Mouse (Mus musculus): ENCODE results near the gene Bbx. TPM values are rescaled to one million over a fixed set of nuclear protein-coding genes. Genes with fewer than 3 reads are reported as not detected.

The Bbx gene
- total RNA-seq, 2 experiments from 2014 or later = 23.8 to 25.4 TPM

DNA sequence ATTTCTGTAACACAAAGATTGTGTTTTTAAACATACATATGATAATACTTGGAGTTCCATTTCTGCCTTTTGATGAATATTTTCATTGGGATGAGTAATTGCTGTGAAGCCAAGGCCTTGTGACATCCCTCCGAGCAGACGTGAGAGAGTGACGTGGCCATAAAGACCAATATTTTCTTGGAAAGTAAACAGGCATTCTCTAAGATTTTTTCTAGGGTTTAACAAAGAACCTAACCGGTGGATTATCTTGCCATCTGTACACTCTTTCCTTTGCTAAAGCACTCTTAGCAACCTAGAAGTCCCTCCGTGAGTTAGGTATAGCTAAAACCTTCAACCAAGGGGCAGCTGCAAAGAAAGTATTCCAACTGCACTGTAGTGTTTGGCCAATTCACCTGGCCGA is 32.4 kb downstream of the Bbx start:
- no peak for DNase-seq (ENCODE audit: low spot score in 2 of 2)

DNA sequence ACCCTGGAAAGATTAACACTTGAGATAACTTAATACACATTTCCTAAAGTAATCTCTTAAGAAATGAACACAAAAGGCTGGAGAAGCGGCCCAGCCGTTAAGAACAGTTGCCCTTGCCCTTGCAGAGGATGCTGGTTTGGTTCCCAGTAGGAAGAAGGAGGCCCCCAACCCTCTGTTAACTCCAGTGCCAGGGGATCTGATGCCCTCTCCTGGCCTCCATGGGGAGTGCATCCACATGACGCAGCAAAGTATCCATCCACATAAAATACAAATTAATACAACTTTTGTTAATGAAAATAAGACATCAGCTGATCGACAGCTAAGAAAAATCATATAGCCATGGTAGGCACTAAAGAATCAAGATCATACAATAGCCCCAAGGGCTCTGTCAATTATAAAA is 33.6 kb downstream of the Bbx start:
- no peak for DNase-seq (ENCODE audit: low spot score in 2 of 2)

DNA sequence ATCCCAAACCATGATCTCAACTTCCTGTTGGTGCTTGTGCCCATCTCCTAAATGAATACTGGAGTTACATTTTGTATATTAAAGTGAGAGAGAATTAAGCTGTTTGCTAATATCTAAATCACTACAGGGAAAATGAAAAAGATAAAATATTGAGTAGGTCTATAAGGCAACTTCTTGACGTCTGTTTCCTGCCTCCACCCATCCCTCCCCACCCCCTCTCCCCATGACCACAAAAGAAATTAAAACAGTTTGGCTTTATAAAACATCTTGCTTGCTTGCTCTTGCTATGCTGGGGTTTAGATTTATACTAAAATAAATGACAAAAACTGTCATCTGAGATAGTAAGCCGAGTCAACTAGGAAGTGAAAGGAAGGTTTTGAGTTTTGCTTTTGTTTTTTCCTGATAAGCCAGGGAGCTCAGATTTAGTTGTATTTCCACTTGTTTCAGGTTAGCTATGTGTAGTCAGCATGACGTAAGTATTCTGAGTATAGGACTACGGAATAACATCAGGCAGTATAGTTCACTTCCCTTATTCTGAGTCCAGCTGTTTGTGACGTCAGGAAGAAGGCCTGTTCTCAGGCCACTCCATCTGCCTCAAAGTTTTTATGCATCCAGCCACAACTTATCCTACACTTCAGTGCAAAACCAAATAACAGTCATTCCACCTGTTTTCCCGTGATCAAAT is 36.1 kb downstream of the Bbx start:
- no peak for DNase-seq (ENCODE audit: low spot score in 2 of 2)

- DNase-seq (ENCODE audit: low spot score in 2 of 2) = no peak
Observed at GRCm38 (mm10) chr16:50388499-50388898, 43.7 kb downstream of the Bbx start.

- DNase-seq (ENCODE audit: low spot score in 2 of 2) = no peak
Observed at GRCm38 (mm10) chr16:50383541-50383940, 48.6 kb downstream of the Bbx start.

DNA sequence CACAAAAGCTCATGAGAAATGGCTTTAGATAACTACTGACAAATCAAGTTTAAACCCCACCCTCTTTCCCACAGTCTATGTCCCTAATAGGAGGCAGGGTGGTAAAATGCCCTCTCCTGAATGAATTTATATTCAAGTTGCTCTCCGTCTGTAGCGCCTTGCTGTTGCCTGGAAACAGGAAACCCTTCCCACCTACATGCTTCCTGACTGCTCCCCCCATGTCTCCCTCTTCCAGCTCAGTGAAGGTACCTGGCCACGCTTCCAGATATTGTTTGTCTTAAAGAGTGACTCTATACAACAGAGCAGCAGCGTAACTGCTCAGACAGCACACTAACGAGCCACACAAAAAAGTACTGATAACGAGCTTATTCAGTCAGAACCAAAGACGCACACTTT is 50.8 kb downstream of the Bbx start:
- DNase-seq (ENCODE audit: low spot score in 2 of 2) = peak; percentile 17 to 28

DNA sequence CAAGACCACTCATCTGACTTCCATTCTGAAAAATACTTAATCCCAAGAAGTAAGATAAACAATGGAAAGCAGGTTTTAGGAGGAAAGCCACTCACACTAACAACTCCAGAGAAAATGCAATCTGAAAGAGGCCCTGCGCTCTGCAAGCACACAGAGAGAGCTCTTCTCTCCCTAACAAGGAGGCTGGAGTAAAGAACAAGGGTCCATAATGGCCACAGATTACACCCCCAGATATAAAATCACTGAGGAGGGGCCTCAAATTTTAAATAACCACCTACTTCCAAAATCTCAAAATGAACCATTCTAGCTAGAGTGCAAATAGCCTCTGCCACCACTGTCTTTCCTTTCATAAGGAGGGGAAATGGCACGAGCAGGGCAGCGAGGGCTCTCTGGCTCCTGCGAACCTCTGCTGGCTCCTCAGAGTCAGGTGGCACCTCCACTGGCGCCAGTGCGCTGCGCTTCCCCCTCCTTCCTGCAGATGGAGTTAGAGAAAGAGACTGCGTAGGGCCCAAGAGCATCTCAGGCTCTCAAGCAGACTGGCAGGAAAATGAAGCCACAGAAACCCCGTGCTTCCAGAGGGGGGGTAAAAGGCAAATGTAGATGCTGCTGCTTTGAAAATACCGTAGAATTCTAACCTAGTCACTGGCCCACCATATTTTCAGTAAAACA is 51.4 kb downstream of the Bbx start:
- peak; percentile 83 for DNase-seq (ENCODE audit: low spot score in 2 of 2)

- no peak for DNase-seq (ENCODE audit: low spot score in 2 of 2)
Observed at GRCm38 (mm10) chr16:50380232-50380631, 52.0 kb downstream of the Bbx start.

GRCm38 (mm10) chr16:50374611-50375010 is 57.6 kb downstream of the Bbx start:
- DNase-seq (ENCODE audit: low spot score in 2 of 2) = peak in 1 of 2 experiments; percentile 49

GRCm38 (mm10) chr16:50373685-50374084 is 58.5 kb downstream of the Bbx start:
- DNase-seq (ENCODE audit: low spot score in 2 of 2) = no peak

- DNase-seq (ENCODE audit: low spot score in 2 of 2) = no peak
Observed at GRCm38 (mm10) chr16:50372543-50372942, 59.6 kb downstream of the Bbx start.

GRCm38 (mm10) chr16:50371460-50371859 is 60.7 kb downstream of the Bbx start:
- no peak for DNase-seq (ENCODE audit: low spot score in 2 of 2)

DNA sequence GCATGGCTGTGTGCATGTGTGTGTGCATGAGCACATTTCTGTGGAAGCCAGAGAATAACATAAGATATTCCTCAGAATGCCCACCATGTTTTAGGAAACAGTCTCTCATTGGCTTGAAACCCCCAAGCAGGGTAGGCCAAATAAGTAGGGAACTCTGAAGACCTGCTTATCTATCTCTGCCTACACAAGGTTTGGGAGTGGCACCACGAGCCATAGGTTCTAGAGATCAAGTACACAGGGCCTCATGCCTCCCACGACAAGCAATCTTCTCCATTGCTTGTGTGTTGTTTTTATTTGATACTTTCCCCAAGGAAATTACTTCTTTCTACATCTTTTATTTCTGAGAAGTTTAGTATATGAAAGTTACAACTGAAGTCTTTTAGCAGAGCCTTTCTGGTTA is 61.8 kb downstream of the Bbx start:
- DNase-seq (ENCODE audit: low spot score in 2 of 2) = no peak

GRCm38 (mm10) chr16:50366556-50366955 is 65.6 kb downstream of the Bbx start:
- DNase-seq (ENCODE audit: low spot score in 2 of 2) = no peak

- peak; percentile 38 to 45 for DNase-seq (ENCODE audit: low spot score in 2 of 2)
Observed at GRCm38 (mm10) chr16:50364189-50365059, 67.8 kb downstream of the Bbx start.

DNA sequence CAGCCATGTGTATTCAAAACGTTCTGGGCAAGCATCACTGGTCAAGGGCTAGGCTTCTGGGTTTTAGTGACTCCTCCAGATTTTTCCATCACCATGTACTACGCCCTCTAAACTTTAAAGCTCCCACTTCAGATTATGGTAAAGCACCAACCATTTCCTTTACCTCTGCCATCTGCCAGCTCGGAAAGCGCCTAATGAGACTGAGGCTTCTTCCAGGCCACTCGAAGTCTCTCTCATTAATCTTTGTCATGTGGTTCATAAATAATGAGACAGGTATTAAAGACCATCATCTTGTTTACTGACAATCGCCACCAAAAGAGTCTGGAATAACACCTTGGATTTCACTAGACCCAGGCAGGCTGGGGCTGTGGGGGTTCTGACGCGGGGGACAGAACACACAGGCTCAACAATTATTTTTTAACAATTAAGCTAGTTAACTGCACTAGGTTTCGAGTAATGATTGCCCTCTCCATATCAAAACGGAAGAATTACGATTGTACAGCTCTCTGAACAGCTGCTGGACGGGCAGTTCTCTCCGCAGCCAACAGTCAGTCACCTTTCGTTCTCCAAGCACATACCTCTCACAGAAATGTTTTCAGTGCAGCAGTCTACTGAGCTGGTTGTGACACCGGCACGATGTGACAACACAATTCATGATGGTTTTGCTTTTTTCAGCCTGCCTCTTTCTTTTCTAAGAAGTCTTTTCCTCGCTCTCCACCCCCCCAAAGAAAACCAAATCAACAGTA is 68.6 kb downstream of the Bbx start:
- peak; percentile 9 to 15 for DNase-seq (ENCODE audit: low spot score in 2 of 2)

- no peak for DNase-seq (ENCODE audit: low spot score in 2 of 2)
Observed at GRCm38 (mm10) chr16:50360631-50361030, 71.6 kb downstream of the Bbx start.

DNA sequence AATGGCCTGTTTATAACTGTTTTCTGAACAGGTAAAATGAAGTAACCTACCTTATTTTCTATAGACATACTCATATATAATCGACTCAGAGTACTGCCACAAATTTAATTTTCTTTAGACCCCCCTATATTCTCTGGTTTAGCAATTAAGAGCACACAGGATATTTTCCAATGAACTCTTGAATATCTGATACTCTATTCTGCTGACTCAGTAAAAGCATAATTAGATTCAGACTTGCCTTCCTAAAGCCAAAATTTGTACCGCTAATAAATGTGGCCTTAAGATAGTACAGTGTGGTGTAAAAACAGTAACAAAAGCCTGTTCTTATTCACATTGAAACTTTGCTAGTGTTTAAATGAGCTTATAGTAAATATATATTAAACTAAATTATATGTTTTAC is 102.5 kb downstream of the Bbx start:
- DNase-seq (ENCODE audit: low spot score in 2 of 2) = no peak

DNA sequence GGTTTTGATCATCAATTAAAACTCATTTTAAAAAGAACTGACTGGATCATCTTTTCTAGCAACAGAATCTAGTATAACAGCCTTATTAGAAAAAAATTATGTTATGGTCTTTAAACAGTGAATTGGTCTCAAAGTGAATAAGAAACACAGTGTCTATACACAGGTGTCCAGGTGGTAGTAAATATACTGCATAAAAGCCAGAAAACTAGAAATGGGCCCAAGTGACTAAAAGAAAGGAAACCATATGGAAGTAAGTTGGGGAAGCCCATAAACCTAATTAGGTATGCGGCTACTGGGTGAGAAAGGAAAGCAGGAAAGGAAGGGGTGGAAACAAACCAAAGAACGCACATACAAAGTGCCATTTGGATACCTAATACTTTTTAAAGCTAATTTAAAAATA is 107.4 kb downstream of the Bbx start:
- no peak for DNase-seq (ENCODE audit: low spot score in 2 of 2)

DNA sequence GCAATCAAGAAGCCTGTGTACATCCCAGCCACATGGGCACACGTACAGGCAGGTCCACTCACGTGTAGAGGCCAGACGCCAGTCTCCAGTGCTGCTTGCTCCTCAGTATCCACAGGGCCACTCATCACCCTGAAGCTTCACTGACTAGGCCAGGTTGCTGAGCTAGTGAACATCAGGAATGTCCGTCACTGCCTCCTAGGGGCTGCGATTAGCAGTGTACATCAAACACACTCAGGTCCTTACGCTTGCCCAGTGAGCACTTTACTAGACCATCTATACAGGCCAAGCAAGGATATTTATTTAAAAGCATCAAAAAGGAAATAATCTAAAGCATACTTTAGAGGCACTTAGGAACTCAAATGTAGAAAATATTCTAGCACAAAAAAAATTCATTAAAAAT is 107.9 kb downstream of the Bbx start:
- DNase-seq (ENCODE audit: low spot score in 2 of 2) = no peak

DNA sequence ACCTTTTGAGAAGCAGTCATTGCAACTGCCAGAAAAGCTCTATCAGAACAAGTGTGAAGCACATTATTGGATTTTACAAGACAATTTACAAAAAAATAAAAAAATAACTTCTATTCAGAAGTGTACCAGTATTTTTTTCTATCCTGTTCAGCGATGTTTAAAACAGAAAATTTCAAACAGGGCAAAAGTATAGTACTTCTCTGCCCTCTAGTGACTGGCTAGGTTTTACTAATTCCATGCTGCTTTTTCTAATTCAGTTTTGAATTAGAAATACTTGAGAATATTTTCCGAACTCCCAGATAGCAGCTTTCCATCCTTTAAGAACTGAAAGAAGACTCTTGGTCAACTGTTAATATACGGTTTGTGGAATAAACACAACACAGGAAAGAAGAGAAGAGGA is 110.8 kb downstream of the Bbx start:
- no peak for DNase-seq (ENCODE audit: low spot score in 2 of 2)

All from left cerebral cortex, adult 18-20 months (tissue).